Mouse (Mus musculus) neutrophil, adult 5-6 weeks (primary cell): Measurements from ENCODE around the gene Sdsl. TPM values are rescaled to one million over a fixed set of nuclear protein-coding genes. Genes with fewer than 3 reads are reported as not detected.

Experiments used
- total RNA-seq: library from RNA; stranded (forward); fragments of 200-1000 nt; gene quantifications from 2 replicates; pipeline ENCODE4 v1.2.3, GENCODE M21; 2017

Gene Sdsl
- total RNA-seq, 1 experiment from 2014 or later, result not detected

Other genes starting within 250 kb of the Sdsl start
- gene Lhx5, start 41.1 kb downstream of the Sdsl start, total RNA-seq, result not detected in 2 replicates
- gene Sds, start 3.7 kb upstream of the Sdsl start, total RNA-seq, result not detected in 2 replicates
- gene Plbd2, start 30.8 kb upstream of the Sdsl start, total RNA-seq, result 5.8 and 7.0 TPM in 2 replicates
- gene Slc8b1, start 38.4 kb upstream of the Sdsl start, total RNA-seq, result 12.6 and 15.0 TPM in 2 replicates
- 15.6 and 15.9 TPM in 2 replicates for gene Tpcn1, start 115.9 kb upstream of the Sdsl start, total RNA-seq
- 0.47 TPM in 1 of 2 replicates, not detected in the other for gene Iqcd, start 116.2 kb upstream of the Sdsl start, total RNA-seq
- 0.81 and 3.6 TPM in 2 replicates for gene Rita1, start 139.8 kb upstream of the Sdsl start, total RNA-seq
- gene Ddx54, start 139.9 kb upstream of the Sdsl start, total RNA-seq, result 58.6 and 61.8 TPM in 2 replicates
- gene Cfap73, start 161.4 kb upstream of the Sdsl start, total RNA-seq, result not detected in 2 replicates
- 4.5 and 5.4 TPM in 2 replicates for gene Rasal1, start 176.0 kb upstream of the Sdsl start, total RNA-seq
- gene Dtx1, start 239.1 kb upstream of the Sdsl start, total RNA-seq, result 30.0 and 36.0 TPM in 2 replicates